Comparison of ENCODE assay signal across 8 mouse cellular contexts in genomic region chr5:137745214-137746171, GRCm38 (mm10). TPM values are rescaled to one million over a fixed set of nuclear protein-coding genes. Genes with fewer than 3 reads are reported as not detected.
DNase-seq lines count a peak whose midpoint lies in the region; ATAC-seq lines count a peak whose summit lies in the region.

Gene Tsc22d4 (plus strand): TSS chr5:137745730.

- peak within 1 kb of the TSS; percentile 99 for H3K27ac ChIP-seq in lung, embryonic 16.5 days (ENCODE audit: low read length)

- H3K36me3 ChIP-seq in lung, embryonic 16.5 days (ENCODE audit: control insufficient read depth, insufficient read depth, low read length): peaks cover 3% of the 10 kb centered on the region; the same call in 1 of the 2 replicates

- peak; percentile 97 for DNase-seq in Muller cell, postnatal 12 days (ENCODE audit: inconsistent ontology term)
- peak; percentile 82 for DNase-seq in cerebellum, adult 8-10 months
- DNase-seq in forelimb bud, embryonic 11.5 days (ENCODE audit: low read depth, low spot score): peak; percentile 84
- peak; percentile 97 for DNase-seq in heart, postnatal 4 days
- DNase-seq in layer of hippocampus, adult 9-11 months: peak; percentile 95
- peak; percentile 94 for DNase-seq in ovary, adult 18-20 months (ENCODE audit: low spot score)
- peak; percentile 94 for DNase-seq in thymus, postnatal 0 days (ENCODE audit: low spot score)

- peaks cover 34% of the 10 kb centered on the region for H3K4me1 ChIP-seq in lung, embryonic 16.5 days (replicated peaks; ENCODE audit: control insufficient read depth, insufficient read depth, low read length)

- peak within 1 kb of the TSS; percentile 78 for H3K4me3 ChIP-seq in lung, embryonic 16.5 days (ENCODE audit: low read length)

- no peaks in the 10 kb centered on the region for H3K9me3 ChIP-seq in lung, embryonic 16.5 days (ENCODE audit: control insufficient read depth, low read length)

- peak within 1 kb of the TSS; percentile 84 for H3K4me2 ChIP-seq in lung, embryonic 16.5 days (ENCODE audit: low read depth, low read length)

- H3K27me3 ChIP-seq in lung, embryonic 16.5 days (ENCODE audit: control insufficient read depth, insufficient read depth, low read depth, low read length): no peaks in the 10 kb centered on the region

- WGBS in lung, embryonic 16.5 days: 2% methylated on average over 28 of the region's 28 CpGs

- ATAC-seq in lung, embryonic 16.5 days (ENCODE audit: low read depth): peak; percentile 90

- H3K9ac ChIP-seq in lung, embryonic 16.5 days (ENCODE audit: low read length): peak within 1 kb of the TSS; percentile 68

RNA-seq across cellular contexts. Expression of gene Tsc22d4, which starts in this region (rescaled TPM):
- total RNA-seq in heart, postnatal 4 days (2021): 100 to 1,000 TPM; 230 to 231 TPM
- 140 and 146 TPM in 2 replicates for polyA plus RNA-seq in lung, embryonic 16.5 days (2015; fragmentation: Nextera tagmentation; extraction: Ambion mirVana)
- polyA plus RNA-seq in thymus, postnatal 0 days (2015; fragmentation: Nextera tagmentation; extraction: Ambion mirVana): 353 and 419 TPM in 2 replicates

Comparison
In these comparisons a context has a peak if more than half of its experiments do, and no peak if none do; other contexts are left out.
1. Peak in every context shown above with its lines: DNase-seq, ATAC-seq, H3K4me3 ChIP-seq and H3K27ac ChIP-seq.